Mouse (Mus musculus) embryonic facial prominence, embryonic 12.5 days (tissue): ENCODE results near the gene Ptgis. TPM values are rescaled to one million over a fixed set of nuclear protein-coding genes. Genes with fewer than 3 reads are reported as not detected.

Experiments used
- ATAC-seq: fragments of 200-750 bp; cut with Nextera tagmentation; 2 replicates; pipeline ENCODE4 v1.8.0; 2017; ENCODE audit not compliant: insufficient number of reproducible peaks, insufficient read depth, low FRiP score, low TSS enrichment
- H3K27ac ChIP-seq: fragments of 300-500 bp; sonication (generic); 2 replicates; pipeline ENCODE4 v1.5.1; 2016; ENCODE audit warnings: mild to moderate bottlenecking
- H3K27me3 ChIP-seq: fragments of 300-500 bp; sonication (generic); 2 replicates; pipeline ENCODE4 v1.6.1; 2016; ENCODE audit warnings: mild to moderate bottlenecking, moderate library complexity
- H3K36me3 ChIP-seq: fragments of 300-500 bp; sonication (generic); 2 replicates; pipeline ENCODE4 v1.6.1; 2016; ENCODE audit warnings: mild to moderate bottlenecking
- H3K4me1 ChIP-seq: fragments of 300-500 bp; sonication (generic); 2 replicates; pipeline ENCODE4 v1.6.1; 2016
- H3K4me2 ChIP-seq: fragments of 300-500 bp; sonication (generic); replicated peaks from 2 replicates; pipeline ENCODE4 v1.6.1; 2016; ENCODE audit warnings: mild to moderate bottlenecking, moderate library complexity
- H3K4me3 ChIP-seq: fragments of 300-500 bp; sonication (generic); 2 replicates; pipeline ENCODE4 v1.5.1; 2016; ENCODE audit warnings: mild to moderate bottlenecking
- H3K9ac ChIP-seq: fragments of 300-500 bp; sonication (generic); 2 replicates; pipeline ENCODE4 v1.6.1; 2016; ENCODE audit warnings: mild to moderate bottlenecking, moderate library complexity
- H3K9me3 ChIP-seq: fragments of 300-500 bp; sonication (generic); 2 replicates; pipeline ENCODE4 v1.6.1; 2016; ENCODE audit warnings: mild to moderate bottlenecking, moderate library complexity
- WGBS: fragments of 180-500 bp; shearing (Covaris S2); methylation state at CpG from one replicate; pipeline ENCODE4 v1.1.7; 2016; 5-methylcytosine and 5-hydroxymethylcytosine counted together
- polyA plus RNA-seq: library from polyadenylated mRNA; unstranded; fragments of >200 nt; fragmentation: Nextera tagmentation; extraction: Ambion mirVana; gene quantifications from 2 replicates; pipeline ENCODE4 v1.2.1, GENCODE M21; 2016

The Ptgis gene
- polyA plus RNA-seq, 1 experiment from 2014 or later = 19.1 TPM

GRCm38 (mm10) chr2:167261106-167261505 lies 20.7 kb upstream of the Ptgis start:
- 70% methylated on average over 4 of the region's 4 CpGs for WGBS
- Histone ChIP-seq H3K4me2 (no peak overlapping the region), H3K27ac (no peak overlapping the region), H3K36me3 (no peaks in the 10 kb centered on the region), H3K4me1 (peaks cover 4% of the 10 kb centered on the region; the same call in 1 of the 2 replicates), H3K27me3 (no peaks in the 10 kb centered on the region), H3K9ac (no peak overlapping the region), H3K4me3 (no peak overlapping the region), H3K9me3 (no peaks in the 10 kb centered on the region)
- no peak for ATAC-seq

- no peak for ATAC-seq
- peaks cover 6% of the 10 kb centered on the region; the same call in 1 of the 2 replicates for H3K4me1 ChIP-seq
- no peak overlapping the region for H3K27ac ChIP-seq
- 54% methylated on average over 3 of the region's 3 CpGs for WGBS
- no peaks in the 10 kb centered on the region for H3K36me3 ChIP-seq
- H3K4me3 ChIP-seq = no peak overlapping the region
- H3K9ac ChIP-seq = no peak overlapping the region
- no peaks in the 10 kb centered on the region for H3K9me3 ChIP-seq
- no peaks in the 10 kb centered on the region for H3K27me3 ChIP-seq
- no peak overlapping the region for H3K4me2 ChIP-seq
Measured at GRCm38 (mm10) chr2:167257790-167258189, 17.4 kb upstream of the Ptgis start.

GRCm38 (mm10) chr2:167254808-167255207 lies 14.4 kb upstream of the Ptgis start:
- 67% methylated on average over 6 of the region's 6 CpGs for WGBS
- H3K4me2 ChIP-seq = no peak overlapping the region
- H3K9me3 ChIP-seq = no peaks in the 10 kb centered on the region
- H3K36me3 ChIP-seq = no peaks in the 10 kb centered on the region
- no peak overlapping the region for H3K4me3 ChIP-seq
- no peak overlapping the region for H3K27ac ChIP-seq
- H3K4me1 ChIP-seq = peaks cover 35% of the 10 kb centered on the region
- no peak for ATAC-seq
- H3K27me3 ChIP-seq = no peaks in the 10 kb centered on the region
- no peak overlapping the region for H3K9ac ChIP-seq

- H3K9me3 ChIP-seq = no peaks in the 10 kb centered on the region
- no peak for ATAC-seq
- H3K4me3 ChIP-seq = no peak overlapping the region
- H3K27me3 ChIP-seq = no peaks in the 10 kb centered on the region
- peaks cover 36% of the 10 kb centered on the region for H3K4me1 ChIP-seq
- no peak overlapping the region for H3K9ac ChIP-seq
- H3K27ac ChIP-seq = no peak overlapping the region
- H3K4me2 ChIP-seq = no peak overlapping the region
- H3K36me3 ChIP-seq = no peaks in the 10 kb centered on the region
- 75% methylated on average over 7 of the region's 7 CpGs for WGBS
Measured at GRCm38 (mm10) chr2:167254185-167254584, 13.8 kb upstream of the Ptgis start.

GRCm38 (mm10) chr2:167253476-167253875 lies 13.1 kb upstream of the Ptgis start:
- peaks cover 36% of the 10 kb centered on the region for H3K4me1 ChIP-seq
- H3K27ac ChIP-seq = no peak overlapping the region
- no peaks in the 10 kb centered on the region for H3K9me3 ChIP-seq
- H3K4me2 ChIP-seq = no peak overlapping the region
- no peak overlapping the region for H3K9ac ChIP-seq
- WGBS = 82% methylated on average over 5 of the region's 5 CpGs
- H3K4me3 ChIP-seq = no peak overlapping the region
- H3K36me3 ChIP-seq = no peaks in the 10 kb centered on the region
- H3K27me3 ChIP-seq = no peaks in the 10 kb centered on the region
- no peak for ATAC-seq

- no peak overlapping the region for H3K9ac ChIP-seq
- 33% methylated on average over 3 of the region's 3 CpGs for WGBS
- ATAC-seq = no peak
Measured at GRCm38 (mm10) chr2:167252057-167252687, 11.8 kb upstream of the Ptgis start.

GRCm38 (mm10) chr2:167250736-167251337 lies 10.4 kb upstream of the Ptgis start:
- ATAC-seq = no peak
- Histone ChIP-seq H3K4me3 (no peak overlapping the region), H3K4me1 (peaks cover 32% of the 10 kb centered on the region), H3K4me2 (no peak overlapping the region), H3K36me3 (no peaks in the 10 kb centered on the region), H3K27me3 (no peaks in the 10 kb centered on the region), H3K27ac (peak overlapping the region; percentile 77), H3K9ac (no peak overlapping the region), H3K9me3 (no peaks in the 10 kb centered on the region)
- WGBS = 29% methylated on average over 7 of the region's 7 CpGs

More at GRCm38 (mm10) chr2:167252057-167252687, 11.8 kb upstream of the Ptgis start:
- 0 out of 2 replicates have a peak overlapping the region, but pooled peaks have one; percentile 50 for H3K27ac ChIP-seq
- no peaks in the 10 kb centered on the region for H3K27me3 ChIP-seq
- no peaks in the 10 kb centered on the region for H3K36me3 ChIP-seq
- no peak overlapping the region for H3K4me3 ChIP-seq
- H3K4me2 ChIP-seq = no peak overlapping the region
- no peaks in the 10 kb centered on the region for H3K9me3 ChIP-seq
- peaks cover 36% of the 10 kb centered on the region for H3K4me1 ChIP-seq

GRCm38 (mm10) chr2:167250003-167250735 lies 9.8 kb upstream of the Ptgis start:
- H3K4me3 ChIP-seq = no peak overlapping the region
- peaks cover 32% of the 10 kb centered on the region for H3K4me1 ChIP-seq
- no peak overlapping the region for H3K9ac ChIP-seq
- WGBS = 40% methylated on average over 10 of the region's 11 CpGs
- no peaks in the 10 kb centered on the region for H3K27me3 ChIP-seq
- ATAC-seq = no peak
- H3K9me3 ChIP-seq = no peaks in the 10 kb centered on the region
- no peaks in the 10 kb centered on the region for H3K36me3 ChIP-seq
- no peak overlapping the region for H3K4me2 ChIP-seq
- H3K27ac ChIP-seq = peak overlapping the region; percentile 77

GRCm38 (mm10) chr2:167249591-167249990 lies 9.2 kb upstream of the Ptgis start:
- H3K9me3 ChIP-seq = 0 out of 2 replicates have a peak, but pooled peaks cover 4% of the 10 kb centered on the region
- H3K4me3 ChIP-seq = no peak overlapping the region
- H3K4me1 ChIP-seq = peaks cover 32% of the 10 kb centered on the region
- H3K27me3 ChIP-seq = no peaks in the 10 kb centered on the region
- H3K36me3 ChIP-seq = no peaks in the 10 kb centered on the region
- 30% methylated on average over 3 of the region's 3 CpGs for WGBS
- no peak for ATAC-seq
- H3K27ac ChIP-seq = no peak overlapping the region
- no peak overlapping the region for H3K9ac ChIP-seq
- H3K4me2 ChIP-seq = no peak overlapping the region

GRCm38 (mm10) chr2:167247823-167248222 lies 7.4 kb upstream of the Ptgis start:
- WGBS = 46% methylated on average over 2 of the region's 2 CpGs
- Histone ChIP-seq H3K9me3 (0 out of 2 replicates have a peak, but pooled peaks cover 4% of the 10 kb centered on the region), H3K27ac (no peak overlapping the region), H3K4me2 (no peak overlapping the region), H3K4me1 (peaks cover 31% of the 10 kb centered on the region), H3K27me3 (no peaks in the 10 kb centered on the region), H3K9ac (no peak overlapping the region), H3K4me3 (no peak overlapping the region), H3K36me3 (no peaks in the 10 kb centered on the region)
- ATAC-seq = no peak

GRCm38 (mm10) chr2:167246704-167247103 lies 6.3 kb upstream of the Ptgis start:
- no peaks in the 10 kb centered on the region for H3K36me3 ChIP-seq
- H3K9me3 ChIP-seq = 0 out of 2 replicates have a peak, but pooled peaks cover 4% of the 10 kb centered on the region
- H3K4me1 ChIP-seq = peaks cover 20% of the 10 kb centered on the region
- no peak overlapping the region for H3K9ac ChIP-seq
- no peak overlapping the region for H3K27ac ChIP-seq
- no peak for ATAC-seq
- no peak overlapping the region for H3K4me3 ChIP-seq
- no peak overlapping the region for H3K4me2 ChIP-seq
- no peaks in the 10 kb centered on the region for H3K27me3 ChIP-seq
- WGBS = 81% methylated on average over 7 of the region's 7 CpGs

GRCm38 (mm10) chr2:167244892-167245291 lies 4.5 kb upstream of the Ptgis start:
- peaks cover 7% of the 10 kb centered on the region for H3K4me1 ChIP-seq
- H3K4me2 ChIP-seq = no peak overlapping the region
- 71% methylated on average over 4 of the region's 4 CpGs for WGBS
- no peak overlapping the region for H3K9ac ChIP-seq
- H3K4me3 ChIP-seq = no peak overlapping the region
- H3K27ac ChIP-seq = no peak overlapping the region
- H3K36me3 ChIP-seq = no peaks in the 10 kb centered on the region
- 0 out of 2 replicates have a peak, but pooled peaks cover 4% of the 10 kb centered on the region for H3K9me3 ChIP-seq
- ATAC-seq = no peak
- no peaks in the 10 kb centered on the region for H3K27me3 ChIP-seq
